Mouse (Mus musculus) heart, embryonic 14.5 days (tissue): Measurements from ENCODE around the gene Brs3. TPM values are rescaled to one million over a fixed set of nuclear protein-coding genes. Genes with fewer than 3 reads are reported as not detected.

Source experiments
- ATAC-seq: fragments of 200-750 bp; cut with Nextera tagmentation; 2 replicates; pipeline ENCODE4 v1.8.0; 2017; ENCODE audit warnings: low read depth, moderate TSS enrichment; ENCODE audit not compliant: insufficient number of reproducible peaks, insufficient read depth, low FRiP score
- H3K27ac ChIP-seq, 2 experiments: fragments of 200-500 bp in 1 of 2; fragments of 300-500 bp in 1 of 2; sonication (generic) in 1 of 2; replicated peaks in 1 of 2; 2 replicates each; pipeline ENCODE4 v1.5.1; 2012 to 2014; ENCODE audit warnings: low read depth in 2 of 2, low read length in 2 of 2, control low read depth in 1 of 2, mild to moderate bottlenecking in 1 of 2, mixed read lengths in 1 of 2; ENCODE audit not compliant: control insufficient read depth in 1 of 2, insufficient read depth in 1 of 2
- H3K27me3 ChIP-seq: fragments of 300-500 bp; sonication (generic); 2 replicates; pipeline ENCODE4 v1.6.1; 2014; ENCODE audit warnings: mild to moderate bottlenecking, low read length, control low read depth; ENCODE audit not compliant: control insufficient read depth, insufficient read depth
- H3K36me3 ChIP-seq: fragments of 300-500 bp; sonication (generic); 2 replicates; pipeline ENCODE4 v1.6.1; 2014; ENCODE audit warnings: mild to moderate bottlenecking, control low read depth, low read length, mixed read lengths; ENCODE audit not compliant: control insufficient read depth, insufficient read depth
- H3K4me1 ChIP-seq, 2 experiments: fragments of 200-500 bp in 1 of 2; fragments of 300-500 bp in 1 of 2; sonication (generic) in 1 of 2; 2 replicates each; pipeline ENCODE4 v1.6.1; 2012 to 2014; ENCODE audit warnings: low read length in 2 of 2, control low read depth in 1 of 2, mixed read lengths in 1 of 2; ENCODE audit not compliant: control insufficient read depth in 2 of 2, insufficient read depth in 2 of 2
- H3K4me2 ChIP-seq: fragments of 300-500 bp; sonication (generic); 2 replicates; pipeline ENCODE4 v1.6.1; 2014; ENCODE audit warnings: mild to moderate bottlenecking, low read length
- H3K4me3 ChIP-seq, 2 experiments: fragments of 200-500 bp in 1 of 2; fragments of 300-500 bp in 1 of 2; sonication (generic) in 1 of 2; 2 replicates each; pipeline ENCODE4 v1.5.1; 2012 to 2014; ENCODE audit warnings: low read length in 2 of 2, mild to moderate bottlenecking in 2 of 2, control low read depth in 1 of 2, low read depth in 1 of 2, moderate library complexity in 1 of 2; ENCODE audit not compliant: control insufficient read depth in 1 of 2, insufficient read depth in 1 of 2
- H3K9ac ChIP-seq: fragments of 300-500 bp; sonication (generic); 2 replicates; pipeline ENCODE4 v1.6.1; 2014; ENCODE audit warnings: mild to moderate bottlenecking, low read length
- H3K9me3 ChIP-seq: fragments of 300-500 bp; sonication (generic); 2 replicates; pipeline ENCODE4 v1.6.1; 2016; ENCODE audit warnings: low read length, control low read depth; ENCODE audit not compliant: control insufficient read depth
- WGBS: fragments of 180-500 bp; shearing (Covaris S2); extraction: QIAGEN DNeasy Blood & Tissue Kit; methylation state at CpG from one replicate; pipeline ENCODE4 v1.1.7; 2014; 5-methylcytosine and 5-hydroxymethylcytosine counted together
- polyA plus RNA-seq: library from polyadenylated mRNA; unstranded; fragments of >200 nt; fragmentation: Nextera tagmentation; extraction: Ambion mirVana; gene quantifications from 2 replicates; pipeline ENCODE4 v1.2.1, GENCODE M21; 2014

Brs3 gene
- not detected in 2 replicates for polyA plus RNA-seq

DNA sequence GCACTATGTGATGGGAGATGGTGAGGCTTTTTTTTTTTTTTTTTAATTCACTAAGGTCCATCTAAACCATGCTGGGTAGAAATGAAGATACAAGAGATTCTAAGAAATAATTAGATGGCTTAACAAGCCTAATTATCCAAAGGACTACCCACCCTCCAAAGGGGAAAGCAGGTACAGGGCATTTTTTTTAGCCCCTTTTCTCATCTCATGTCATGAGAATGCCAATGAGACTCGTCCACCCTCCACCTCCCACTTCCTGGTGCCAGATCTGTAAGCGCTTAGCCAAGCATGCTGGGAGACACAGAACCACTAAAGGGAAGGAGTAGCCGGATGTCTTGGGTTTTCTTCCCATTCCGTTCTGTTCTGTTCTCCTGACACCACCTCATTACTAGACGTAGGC lies at the start of gene Brs3:
Gene Brs3, plus strand, starts transcription at position 301 of the 400 bp plus-strand sequence.
- WGBS, result 70% methylated on average over 5 of the region's 5 CpGs

DNA sequence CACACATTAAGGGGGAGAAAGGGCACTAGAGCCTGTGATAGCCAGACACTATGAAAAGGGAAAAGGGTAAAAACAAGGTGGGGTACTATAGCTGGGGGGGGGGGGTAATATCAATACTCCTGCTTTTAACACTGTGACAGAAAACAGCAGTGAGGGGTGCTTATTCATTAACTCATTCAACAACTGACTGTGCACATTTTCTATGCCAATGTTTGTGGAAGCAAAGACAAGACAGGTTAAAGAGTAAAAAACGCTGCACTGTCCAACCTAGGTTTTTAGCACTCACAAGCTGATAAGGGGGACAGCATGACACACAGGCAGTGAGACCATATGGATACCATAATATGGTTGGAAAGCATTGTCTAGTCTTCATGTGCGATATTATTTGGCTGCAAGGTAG lies 30.0 kb upstream of the Brs3 start:
- Histone ChIP-seq H3K36me3 (no peaks in the 10 kb centered on the region), H3K4me3 (no peak overlapping the region), H3K9me3 (no peaks in the 10 kb centered on the region), H3K4me1 (no peaks in the 10 kb centered on the region), H3K4me2 (no peak overlapping the region), H3K9ac (no peak overlapping the region), H3K27ac (no peak overlapping the region), H3K27me3 (no peaks in the 10 kb centered on the region)
- no peak for ATAC-seq
- 69% methylated on average over 2 of the region's 2 CpGs for WGBS

More for the DNA sequence above, at the start of gene Brs3:
- no peaks in the 10 kb centered on the region for H3K9me3 ChIP-seq
- no peak within 1 kb of the TSS for H3K4me2 ChIP-seq
- H3K27me3 ChIP-seq, result no peaks in the 10 kb centered on the region
- no peaks in the 10 kb centered on the region for H3K36me3 ChIP-seq
- no peak within 1 kb of the TSS for H3K9ac ChIP-seq
- no peak within 1 kb of the TSS for H3K27ac ChIP-seq
- H3K4me3 ChIP-seq, result no peak within 1 kb of the TSS
- H3K4me1 ChIP-seq, result no peaks in the 10 kb centered on the region
- no peak for ATAC-seq

DNA sequence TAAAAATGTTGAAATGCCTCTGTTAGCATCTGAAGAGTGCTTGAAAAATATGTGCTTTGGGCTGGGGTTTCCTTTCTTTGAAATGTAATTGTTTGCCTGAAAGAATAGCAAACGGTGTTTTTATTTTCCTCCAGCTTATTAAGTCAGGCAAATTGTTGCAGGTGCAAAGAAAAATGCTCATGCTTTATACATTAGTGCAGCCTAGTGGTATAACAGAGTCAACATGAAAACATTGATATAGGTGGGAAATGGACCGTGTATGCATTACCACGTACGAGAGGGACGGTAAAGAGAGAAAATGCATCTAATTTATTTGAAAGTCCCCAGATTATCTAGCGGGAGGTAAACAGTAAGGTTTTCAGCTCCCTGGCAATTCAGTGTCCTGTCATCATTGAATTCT lies 995 bp downstream of the Brs3 start:
- H3K27me3 ChIP-seq, result no peaks in the 10 kb centered on the region
- ATAC-seq, result no peak
- H3K4me3 ChIP-seq, result no peak overlapping the region
- no peak overlapping the region for H3K27ac ChIP-seq
- no peaks in the 10 kb centered on the region for H3K4me1 ChIP-seq
- WGBS, result 80% methylated on average over 6 of the region's 6 CpGs
- no peak overlapping the region for H3K9ac ChIP-seq
- no peaks in the 10 kb centered on the region for H3K36me3 ChIP-seq
- H3K4me2 ChIP-seq, result no peak overlapping the region
- H3K9me3 ChIP-seq, result no peaks in the 10 kb centered on the region

DNA sequence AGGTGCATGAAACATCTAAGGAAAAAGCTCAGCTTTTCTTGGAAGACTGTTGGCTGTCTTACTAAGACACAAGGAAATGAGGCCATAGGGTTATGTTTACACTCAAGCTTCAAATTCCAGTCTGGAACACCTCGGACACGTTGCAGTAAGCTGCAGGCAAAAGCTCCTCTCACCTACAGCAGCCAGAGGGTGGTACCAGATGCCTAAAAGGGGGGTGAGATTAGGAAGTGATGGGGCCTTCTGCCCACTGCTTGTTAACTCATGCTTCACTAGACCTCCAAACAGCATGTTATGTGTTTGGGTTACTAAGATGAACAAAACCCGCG lies 9.9 kb downstream of the Brs3 start:
- Histone ChIP-seq H3K4me2 (peak overlapping the region; percentile 60), H3K9ac (peak overlapping the region; percentile 76), H3K4me1 (no peaks in the 10 kb centered on the region), H3K9me3 (no peaks in the 10 kb centered on the region), H3K36me3 (peaks cover 23% of the 10 kb centered on the region), H3K4me3 (peak overlapping the region; percentile 57 to 91), H3K27me3 (no peaks in the 10 kb centered on the region), H3K27ac (peak overlapping the region; percentile 92 to 99)
- WGBS, result 20% methylated on average over 4 of the region's 4 CpGs
- ATAC-seq, result 0 out of 2 replicates have a peak, but pooled peaks have one; percentile 20

DNA sequence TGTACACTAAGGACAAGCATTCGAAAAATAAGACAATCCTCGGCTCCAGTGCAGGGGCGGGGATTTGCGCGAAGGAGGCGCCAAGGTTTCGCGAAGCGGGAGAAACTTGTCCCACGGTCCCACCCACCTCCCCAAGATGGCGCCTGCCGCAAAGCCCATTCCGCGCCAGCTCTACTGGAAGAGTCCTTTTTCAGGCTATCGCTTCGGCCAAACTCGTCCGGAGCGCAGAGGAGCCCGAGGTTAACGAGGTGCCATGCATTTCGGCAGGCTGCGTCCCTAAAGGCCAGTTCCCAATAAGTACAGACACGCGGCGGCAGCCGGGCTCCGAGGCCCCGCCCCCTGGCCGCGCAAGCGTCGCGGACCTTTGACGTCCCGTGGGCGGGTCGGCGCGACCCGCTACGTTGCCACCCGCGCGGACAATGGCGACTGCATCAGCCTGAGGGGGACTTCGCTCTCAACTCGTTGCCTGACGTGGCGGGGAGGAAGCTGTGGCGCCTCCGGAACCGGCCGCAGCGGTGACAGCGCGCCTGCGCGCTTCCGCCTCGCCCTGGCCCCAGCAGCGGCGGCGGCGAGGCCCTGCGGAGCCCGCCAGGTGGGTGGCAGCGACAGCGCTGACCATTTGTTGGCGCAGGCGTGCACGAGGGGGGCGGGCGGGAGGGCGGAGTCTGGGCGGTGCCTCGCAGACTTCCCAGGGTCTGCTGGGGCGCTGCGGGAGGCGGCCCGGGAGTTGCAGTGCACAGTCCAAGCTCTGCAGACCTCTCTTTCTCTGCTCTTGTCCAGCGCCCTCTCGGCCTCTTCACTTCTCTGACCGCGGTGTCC lies 10.5 kb downstream of the Brs3 start, which contains the start of gene Htatsf1:
Gene Htatsf1, plus strand, starts transcription at position 410 of the 819 bp plus-strand sequence.
- Histone ChIP-seq H3K27ac (peak within 1 kb of the TSS; percentile 92 to 99), H3K4me2 (peak within 1 kb of the TSS; percentile 65), H3K4me3 (peak within 1 kb of the TSS; percentile 57 to 91), H3K27me3 (no peaks in the 10 kb centered on the region), H3K9ac (peak within 1 kb of the TSS; percentile 76), H3K36me3 (peaks cover 27% of the 10 kb centered on the region), H3K9me3 (no peaks in the 10 kb centered on the region), H3K4me1 (no peaks in the 10 kb centered on the region)
- WGBS, result 21% methylated on average over 75 of the region's 85 CpGs
- ATAC-seq, result peak; percentile 93

DNA sequence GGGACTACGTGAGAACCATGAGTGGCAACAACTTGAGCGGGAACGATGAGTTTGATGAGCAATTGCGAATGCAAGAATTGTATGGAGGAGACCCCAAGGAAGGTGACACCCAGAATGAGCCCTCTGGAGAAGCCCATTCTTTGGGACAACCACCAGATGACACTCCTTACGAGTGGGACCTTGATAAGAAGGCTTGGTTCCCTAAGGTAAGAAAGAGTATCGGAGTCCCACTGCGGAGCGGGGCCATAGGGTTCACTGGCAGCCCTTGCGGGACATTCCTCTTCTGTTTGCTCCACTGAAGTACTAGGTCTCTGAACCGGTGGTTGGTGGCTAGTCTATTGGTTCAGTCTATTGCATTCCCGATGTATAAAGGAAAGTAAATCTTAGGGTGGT lies 11.1 kb downstream of the Brs3 start:
- no peaks in the 10 kb centered on the region for H3K4me1 ChIP-seq
- peak overlapping the region; percentile 57 to 91 for H3K4me3 ChIP-seq
- no peaks in the 10 kb centered on the region for H3K9me3 ChIP-seq
- peak overlapping the region in 1 of 2 experiments; percentile 92; a peak in 1 of 4 replicates for H3K27ac ChIP-seq
- peak overlapping the region; percentile 65 for H3K4me2 ChIP-seq
- H3K9ac ChIP-seq, result peak overlapping the region; percentile 76
- 18% methylated on average over 11 of the region's 11 CpGs for WGBS
- no peaks in the 10 kb centered on the region for H3K27me3 ChIP-seq
- ATAC-seq, result no peak
- H3K36me3 ChIP-seq, result peaks cover 29% of the 10 kb centered on the region

DNA sequence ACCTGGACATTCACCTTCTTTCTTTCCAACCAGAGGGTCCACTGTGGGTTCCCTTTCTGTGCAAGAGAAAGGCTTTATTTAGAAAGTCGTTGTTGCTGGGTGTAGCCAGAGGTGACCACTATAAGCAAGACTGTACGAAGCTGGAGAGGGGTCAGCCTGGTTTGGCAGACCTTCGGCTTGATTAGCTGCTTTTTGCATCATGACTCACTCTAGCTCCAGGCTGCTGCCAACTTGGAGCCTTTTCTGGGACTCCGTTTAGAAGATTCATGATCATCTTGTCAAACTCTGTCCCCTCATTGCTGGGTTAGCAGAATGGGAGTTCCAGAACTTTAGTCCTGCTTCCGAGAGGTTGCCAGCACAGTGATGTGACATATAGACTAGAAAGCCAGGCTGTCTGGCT lies 38.6 kb downstream of the Brs3 start:
- Histone ChIP-seq H3K4me3 (no peak overlapping the region), H3K27ac (no peak overlapping the region), H3K4me2 (no peak overlapping the region), H3K4me1 (no peaks in the 10 kb centered on the region), H3K9ac (no peak overlapping the region), H3K27me3 (no peaks in the 10 kb centered on the region), H3K36me3 (no peaks in the 10 kb centered on the region), H3K9me3 (no peaks in the 10 kb centered on the region)
- WGBS, result 52% methylated on average over 5 of the region's 5 CpGs
- no peak for ATAC-seq
